Mouse (Mus musculus) fibroblast of lung, adult 2 months (primary cell): ENCODE data around the gene Iars2.
"Not testable (repeated sequence)": the region's sequence is repeated elsewhere in the genome, so short reads cannot be mapped to it uniquely, and the experiment has no call there.

ENCODE experiments used
- DNase-seq: peaks from one replicate; pipeline ENCODE4 v3.0.0-alpha.2; 2011; ENCODE audit warnings: low read depth

Gene Iars2

GRCm38 (mm10) chr1:185331983-185332430 lies 2.8 kb upstream of the Iars2 start, which contains the start of gene Bpnt1:
Gene Bpnt1 (plus strand): TSS chr1:185332149.
- DNase-seq, result peak; percentile 88

DNA sequence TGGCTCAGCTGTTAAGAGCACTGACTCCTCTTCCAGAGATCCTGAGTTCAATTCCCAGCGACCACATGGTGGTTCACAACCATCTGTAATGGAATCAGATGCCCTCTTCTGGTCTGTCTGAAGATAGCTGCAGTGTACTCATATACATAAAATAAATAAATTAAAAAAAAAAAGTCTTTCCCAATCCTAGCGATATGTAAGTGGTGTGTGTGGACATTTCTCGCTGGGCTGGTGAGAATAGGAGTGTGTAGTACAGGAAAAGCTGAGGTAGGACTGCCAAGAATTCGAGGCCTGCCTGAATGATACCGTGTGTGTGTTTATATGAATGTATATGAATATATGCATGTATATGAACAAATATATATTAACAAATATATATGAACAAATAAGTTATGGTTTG lies 2.2 kb upstream of the Iars2 start:
- no peak for DNase-seq

- no peak for DNase-seq
These were observed 655 bp upstream of the Iars2 start for GRCm38 (mm10) chr1:185329851-185330250.

DNA sequence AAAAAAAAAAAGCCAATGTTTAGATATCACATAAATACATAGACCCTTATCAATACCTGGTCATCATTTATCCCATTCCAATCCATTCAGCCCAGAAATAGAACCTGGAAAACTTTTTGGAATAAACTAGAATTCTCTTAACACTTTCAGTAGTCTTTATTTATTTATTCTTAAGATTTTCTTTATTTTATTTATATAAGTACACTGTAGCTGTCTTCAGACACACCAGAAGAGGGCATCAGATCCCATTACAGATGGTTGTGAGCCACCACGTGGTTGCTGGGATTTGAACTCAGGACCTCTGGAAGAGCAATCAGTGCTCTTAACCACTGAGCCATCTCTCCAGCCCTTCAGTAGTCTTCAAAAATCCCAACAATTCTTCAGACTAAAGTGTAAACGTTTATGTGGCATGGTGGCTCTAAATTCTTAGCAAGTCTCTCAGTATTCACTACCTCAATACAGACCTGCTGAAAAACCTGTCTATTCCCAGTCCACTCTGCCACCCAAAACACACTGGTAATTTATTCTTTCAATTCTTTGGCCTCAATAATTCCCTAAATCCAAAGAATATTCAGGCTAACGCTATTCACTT lies 1.3 kb downstream of the Iars2 start:
- not testable (repeated sequence) for DNase-seq

DNA sequence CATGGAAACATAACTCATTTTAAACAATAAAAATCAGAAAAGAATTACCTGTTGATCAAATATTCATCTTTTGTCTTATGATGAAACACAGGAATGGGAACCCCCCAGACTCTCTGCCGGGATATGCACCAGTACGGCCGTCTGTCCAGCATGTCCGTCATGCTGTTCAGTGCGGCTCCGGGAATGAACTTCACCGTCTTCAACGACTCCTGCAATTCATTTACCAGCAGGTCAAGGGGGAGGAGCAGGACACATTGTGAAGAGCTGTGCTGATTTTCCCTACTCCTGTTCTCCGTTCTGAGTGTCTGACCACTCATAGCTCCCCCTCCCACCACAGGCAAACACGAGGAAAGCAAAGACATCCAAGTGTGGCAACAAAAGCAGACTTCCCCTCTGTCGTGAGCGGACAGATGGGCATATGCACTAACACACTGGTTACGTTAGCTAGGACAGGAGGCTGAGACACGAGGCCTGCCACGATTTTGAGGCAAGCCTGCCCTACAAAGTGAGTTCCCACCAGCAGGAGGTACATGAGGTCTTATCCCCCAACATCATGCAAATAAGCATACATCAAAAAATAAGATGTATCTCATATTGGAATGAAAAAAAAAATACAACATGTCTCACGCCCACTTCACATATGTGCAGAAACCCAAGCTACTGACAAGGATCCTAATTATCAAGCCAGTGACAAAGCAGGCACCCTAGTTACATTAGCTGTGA lies 13.2 kb downstream of the Iars2 start:
- no peak for DNase-seq

DNA sequence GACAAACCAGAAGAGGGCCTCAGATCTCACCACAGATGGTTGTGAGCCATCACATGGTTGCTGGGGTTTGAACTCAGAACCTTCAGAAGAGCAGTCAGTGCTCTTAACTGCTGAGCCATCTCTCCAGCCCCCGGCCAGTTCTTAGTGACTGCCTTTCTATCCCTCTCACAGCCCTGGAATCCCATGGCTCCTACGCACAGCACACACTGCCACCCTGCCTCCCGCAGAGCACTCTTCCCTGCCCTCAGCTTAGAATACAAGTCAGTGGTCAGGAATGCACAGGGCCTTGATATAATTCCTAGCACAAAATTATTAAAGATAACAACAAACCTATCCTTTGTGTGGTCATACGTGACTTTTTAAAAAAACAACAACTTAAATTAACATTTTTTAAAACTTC lies 14.7 kb downstream of the Iars2 start:
- DNase-seq, result no peak

DNA sequence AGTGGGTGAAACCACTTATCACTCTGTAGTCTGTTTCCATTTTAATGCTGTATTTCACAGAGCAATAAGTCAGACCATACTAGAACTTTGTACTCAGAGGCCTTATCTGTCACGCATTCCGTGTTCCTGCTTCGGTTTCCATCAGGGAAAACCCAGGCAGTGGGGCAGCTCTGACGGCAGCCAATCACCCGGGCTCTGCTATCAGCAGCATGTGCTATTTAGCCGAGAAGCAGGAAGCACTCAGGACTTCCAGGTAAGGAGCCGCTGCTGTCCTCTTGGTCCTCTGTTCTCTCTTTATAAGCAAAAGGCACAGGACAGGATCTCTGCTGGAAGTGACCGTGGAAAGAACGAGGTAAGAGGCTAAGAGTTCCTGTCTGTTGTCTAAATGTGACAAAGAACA lies 17.2 kb downstream of the Iars2 start:
- no peak for DNase-seq

DNA sequence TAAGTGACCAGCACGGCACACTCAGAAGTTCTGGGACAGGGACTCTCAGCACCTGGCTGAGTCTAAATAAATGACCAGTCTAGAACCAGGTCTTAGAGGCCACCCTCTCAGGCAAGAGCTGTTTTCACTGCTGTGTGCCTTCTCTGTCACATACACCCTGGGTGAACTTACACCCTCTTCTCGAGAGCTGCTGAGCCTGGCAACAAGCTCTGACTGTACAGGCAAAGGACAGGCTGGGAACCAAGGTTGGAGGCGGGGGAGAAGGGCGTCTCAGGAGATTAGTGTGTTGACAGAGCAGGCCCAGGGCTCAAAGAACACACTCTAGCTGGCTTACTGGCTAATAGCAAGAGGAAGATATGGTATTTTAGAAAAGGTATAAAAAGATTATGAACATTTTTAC lies 20.3 kb downstream of the Iars2 start:
- DNase-seq, result no peak

DNA sequence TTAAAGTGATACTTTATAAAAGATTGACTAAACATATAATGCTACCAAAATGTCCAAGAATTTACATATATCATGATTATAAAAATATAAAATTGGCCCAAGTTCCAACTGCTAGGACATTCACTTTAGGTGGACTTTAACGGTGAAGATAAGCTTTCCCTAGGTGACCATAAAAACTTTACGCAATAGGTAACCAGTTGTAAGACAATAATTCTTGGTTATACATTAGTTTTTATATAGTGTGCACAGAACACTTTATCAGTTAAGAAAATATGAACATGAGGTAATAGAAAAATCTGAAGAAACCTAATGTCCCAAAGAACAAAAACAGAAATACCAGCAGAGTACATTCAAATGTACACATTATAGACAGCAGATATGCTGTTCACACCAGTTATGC lies 20.9 kb downstream of the Iars2 start:
- DNase-seq, result no peak

DNA sequence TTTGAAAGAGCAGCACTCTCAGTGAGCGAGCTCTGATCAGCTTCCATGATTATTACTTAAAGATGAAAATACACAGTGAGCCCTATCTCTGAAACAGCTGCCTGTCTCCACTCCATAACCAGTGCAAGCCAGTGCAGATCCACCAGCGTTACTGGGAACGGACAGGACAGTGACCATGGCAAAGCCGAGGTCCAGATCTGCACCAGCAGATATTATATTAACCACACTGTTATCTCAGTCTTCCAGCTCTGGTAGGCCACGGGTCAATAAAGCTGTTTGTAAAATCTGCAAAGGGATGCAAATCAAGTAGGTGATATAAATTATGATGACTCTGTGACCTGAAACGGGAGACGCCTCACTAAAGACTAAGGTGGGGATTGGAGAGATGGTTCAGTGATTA lies 21.6 kb downstream of the Iars2 start:
- no peak for DNase-seq

DNA sequence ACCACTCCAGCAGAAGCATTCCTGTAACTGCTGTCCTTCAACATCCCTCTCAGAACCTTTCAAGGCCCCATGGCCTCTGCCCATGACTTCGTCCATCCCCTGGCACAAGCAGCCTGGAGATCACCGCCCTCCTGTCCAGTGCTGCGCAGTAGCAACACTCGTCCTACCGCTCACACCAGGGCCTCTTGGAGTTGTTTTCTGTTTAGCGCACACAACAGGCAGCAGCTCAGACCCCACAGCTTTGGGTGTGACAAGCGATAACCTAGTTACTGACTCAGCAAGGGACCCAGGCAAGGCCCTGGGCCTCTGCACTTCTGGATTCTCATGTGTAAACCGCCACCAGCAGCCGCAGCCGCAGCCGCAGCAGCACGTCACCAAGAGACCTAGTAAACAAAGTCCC lies 22.4 kb downstream of the Iars2 start:
- DNase-seq, result no peak

DNA sequence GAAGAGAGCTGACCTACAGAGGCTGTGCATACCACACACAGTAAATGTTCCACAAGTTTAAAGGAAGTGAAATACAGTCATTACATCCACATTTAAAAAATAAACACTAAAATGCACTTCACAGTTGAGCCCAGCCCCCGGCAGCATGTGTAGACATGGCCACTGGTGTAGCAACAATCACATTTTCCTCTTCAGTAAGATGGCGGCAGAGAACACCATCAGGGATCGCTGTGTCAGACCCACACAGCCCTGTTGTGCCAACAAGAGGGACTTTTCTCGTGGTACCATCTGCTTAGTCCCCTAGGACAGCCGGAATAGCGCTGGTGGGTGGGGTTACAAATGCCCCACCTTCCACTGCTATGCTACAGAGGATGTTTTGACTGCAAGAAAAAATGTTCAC lies 26.4 kb downstream of the Iars2 start:
- no peak for DNase-seq

GRCm38 (mm10) chr1:185298496-185298895 lies 30.7 kb downstream of the Iars2 start:
- no peak for DNase-seq

- DNase-seq, result no peak
These were observed 32.3 kb downstream of the Iars2 start for GRCm38 (mm10) chr1:185296850-185297249.

DNA sequence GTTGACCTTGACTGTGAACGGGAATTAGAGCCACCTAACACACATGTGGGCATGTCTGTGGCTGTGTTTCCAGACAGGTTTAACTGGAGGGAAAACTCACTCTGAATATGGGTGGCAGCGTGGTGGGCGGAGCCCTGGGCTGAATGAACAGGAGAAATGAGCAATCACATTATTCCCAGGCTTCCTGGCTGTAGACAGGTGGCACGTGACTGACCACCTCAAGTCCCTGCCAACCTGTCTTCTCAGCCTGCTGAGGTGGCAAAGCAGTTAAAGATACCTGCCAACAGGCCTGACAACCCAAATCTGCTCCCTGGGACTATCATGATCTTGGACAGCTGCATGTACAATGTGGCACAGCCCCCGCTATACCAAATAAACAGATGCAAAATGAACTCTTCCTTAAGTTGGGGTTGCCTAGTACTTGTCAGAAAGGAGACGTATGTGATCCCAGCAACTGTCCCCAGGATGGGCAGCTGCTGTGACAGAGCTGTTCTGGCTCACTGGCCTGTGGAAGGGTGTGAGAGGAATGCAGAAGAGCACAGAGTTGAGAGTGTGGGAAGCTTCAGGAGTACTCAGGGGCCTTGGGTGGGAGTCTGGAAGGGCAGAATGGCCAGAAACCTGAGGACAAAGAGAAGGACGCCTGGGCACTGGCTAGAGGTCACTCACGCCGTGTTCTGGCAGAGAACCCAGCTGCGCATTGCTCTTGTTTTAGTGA lies 36.4 kb downstream of the Iars2 start:
- DNase-seq, result no peak

GRCm38 (mm10) chr1:185291336-185291735 lies 37.9 kb downstream of the Iars2 start:
- DNase-seq, result no peak

DNA sequence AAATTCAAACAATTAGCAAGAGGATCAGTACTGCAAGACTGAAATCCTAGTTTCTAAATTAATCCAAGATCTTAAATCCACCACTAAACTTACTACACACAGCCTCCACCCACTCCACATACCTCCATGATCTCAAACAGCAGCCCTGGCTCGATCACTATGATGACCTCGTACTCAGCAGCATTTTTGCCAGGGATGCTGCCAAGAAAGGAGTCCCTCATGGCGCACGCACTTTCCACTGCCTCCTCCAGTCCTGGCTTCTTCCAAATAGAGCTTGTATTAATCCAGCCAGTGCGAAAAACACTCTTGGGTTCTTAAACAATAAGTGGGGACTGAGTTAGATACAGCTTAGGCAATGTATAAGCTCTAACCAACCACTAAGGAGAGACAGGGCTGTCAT lies 40.0 kb downstream of the Iars2 start:
- DNase-seq, result peak; percentile 28

GRCm38 (mm10) chr1:185287066-185287465 lies 42.1 kb downstream of the Iars2 start:
- DNase-seq, result no peak

DNA sequence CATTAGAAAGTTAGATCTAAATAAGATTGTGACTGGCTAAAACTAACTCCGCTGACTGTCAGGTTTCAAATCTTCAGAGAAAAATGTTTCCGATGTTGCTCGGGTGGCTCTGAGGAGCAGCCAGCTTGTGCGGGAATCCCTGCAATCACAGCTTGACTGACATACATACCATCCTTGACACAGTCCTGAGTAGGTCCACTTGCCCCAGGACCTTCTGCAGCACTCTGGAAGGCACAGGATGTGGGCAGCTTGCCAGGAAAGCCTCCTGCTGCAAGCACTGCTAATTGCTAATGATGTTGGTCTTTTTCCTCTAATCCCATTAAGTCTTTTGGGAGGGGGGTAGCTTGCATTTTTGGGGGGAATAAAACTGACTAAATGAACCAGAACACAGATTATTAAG lies 44.0 kb downstream of the Iars2 start:
- no peak for DNase-seq

DNA sequence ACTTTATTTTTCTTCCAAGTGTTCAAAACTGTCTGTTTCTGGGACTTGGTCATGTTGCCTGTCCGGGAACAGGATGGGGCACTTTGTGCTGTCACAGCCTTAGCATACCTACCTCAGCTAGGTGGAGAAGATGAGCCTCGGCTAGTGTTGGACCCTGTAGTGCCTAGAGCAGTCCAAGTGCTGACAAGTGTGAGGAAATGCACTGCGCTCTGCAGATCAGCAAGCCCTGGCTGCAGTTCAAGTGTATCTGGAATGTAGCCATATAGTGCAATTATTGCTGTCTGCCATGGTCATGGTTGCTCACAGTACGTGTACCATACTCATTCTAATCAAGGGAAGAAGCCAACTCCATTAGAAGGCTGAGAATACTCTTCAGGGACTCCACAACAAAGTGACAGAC lies 44.5 kb downstream of the Iars2 start:
- DNase-seq, result peak; percentile 28

GRCm38 (mm10) chr1:185283247-185283646 lies 45.9 kb downstream of the Iars2 start:
- no peak for DNase-seq

DNA sequence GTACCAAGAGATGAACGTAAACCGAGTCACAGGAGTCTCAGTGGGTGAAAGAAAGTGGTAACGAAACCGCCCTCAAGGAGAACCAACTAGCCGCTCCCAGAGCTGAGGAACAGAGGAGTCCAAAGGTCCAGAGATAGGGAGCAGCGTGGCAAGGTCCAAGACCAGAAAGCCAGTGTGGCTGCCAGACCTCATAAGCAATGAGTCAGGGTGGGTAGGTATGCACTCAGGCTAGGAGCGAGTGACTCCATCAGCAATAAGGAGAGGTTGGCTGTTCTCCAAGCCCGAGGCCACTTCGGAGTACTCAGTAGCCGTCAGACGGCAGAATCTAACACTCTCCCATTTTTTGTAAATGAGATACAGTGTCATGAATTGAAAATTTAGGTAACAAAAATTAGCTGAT lies 46.4 kb downstream of the Iars2 start:
- no peak for DNase-seq

DNA sequence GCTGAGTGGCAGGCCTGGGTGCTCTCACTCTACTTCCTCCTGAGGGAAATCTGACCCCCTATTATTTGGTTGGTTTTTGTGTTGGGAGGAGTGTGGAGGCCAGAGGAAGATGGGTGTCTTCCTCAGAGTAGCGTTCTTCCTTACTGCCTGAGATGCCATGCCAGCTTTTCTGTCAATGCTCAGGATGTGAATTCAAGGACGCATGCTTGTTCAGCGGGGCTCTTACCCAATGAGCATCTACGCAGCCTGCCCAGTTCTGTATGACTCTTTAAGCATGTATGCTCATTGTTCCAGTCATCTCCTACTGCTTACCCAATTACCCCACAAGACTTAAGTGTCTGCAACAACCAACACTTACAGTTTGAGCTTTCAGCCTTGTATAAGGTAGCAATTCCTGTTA lies 48.6 kb downstream of the Iars2 start:
- DNase-seq, result no peak
